Mouse (Mus musculus): ENCODE data around the gene Mfn1.

Gene Mfn1

GRCm38 (mm10) chr3:32611606-32612170 lies 82.4 kb downstream of the Mfn1 start:
- DNase-seq (ENCODE audit: low spot score in 2 of 2) = no peak

- DNase-seq (ENCODE audit: low spot score in 2 of 2) = no peak
These were observed 85.5 kb downstream of the Mfn1 start for GRCm38 (mm10) chr3:32614786-32615185.

- no peak for DNase-seq (ENCODE audit: low spot score in 2 of 2)
These were observed 86.1 kb downstream of the Mfn1 start for GRCm38 (mm10) chr3:32615376-32615775.

- no peak for DNase-seq (ENCODE audit: low spot score in 2 of 2)
These were observed 86.7 kb downstream of the Mfn1 start for GRCm38 (mm10) chr3:32616006-32616330.

- DNase-seq (ENCODE audit: low spot score in 2 of 2) = peak; percentile 42 to 50
These were observed 87.2 kb downstream of the Mfn1 start, which contains the start of gene Gnb4 for GRCm38 (mm10) chr3:32616331-32617052. Gene Gnb4, minus strand, starts transcription at chr3:32616585.

- DNase-seq (ENCODE audit: low spot score in 2 of 2) = no peak
These were observed 87.9 kb downstream of the Mfn1 start for GRCm38 (mm10) chr3:32617053-32617642.

- DNase-seq (ENCODE audit: low spot score in 2 of 2) = no peak
These were observed 92.4 kb downstream of the Mfn1 start for GRCm38 (mm10) chr3:32621658-32622057.

- no peak for DNase-seq (ENCODE audit: low spot score in 2 of 2)
These were observed 92.8 kb downstream of the Mfn1 start for GRCm38 (mm10) chr3:32622106-32622505.

GRCm38 (mm10) chr3:32628141-32628540 lies 98.9 kb downstream of the Mfn1 start:
- no peak for DNase-seq (ENCODE audit: low spot score in 2 of 2)
